Mouse (Mus musculus) kidney, adult 2 months (tissue): Measurements from ENCODE around the gene Gm8237. TPM values are rescaled to one million over a fixed set of nuclear protein-coding genes. Genes with fewer than 3 reads are reported as not detected.

ENCODE experiments used
- polyA plus RNA-seq: library from polyadenylated mRNA; depleted of rRNA; stranded (reverse); fragments of >200 nt; gene quantifications from 2 replicates; pipeline ENCODE4 v1.2.3, GENCODE M21; 2012; rRNA removed

Gm8237 gene
- polyA plus RNA-seq, 1 experiment: not detected

Other genes with a start within 250 kb of the Gm8237 start
- not detected in 2 replicates for gene Gm8265, start 247.4 kb downstream of the Gm8237 start, polyA plus RNA-seq
- not detected in 2 replicates for gene Gm9603, start 192.9 kb downstream of the Gm8237 start, polyA plus RNA-seq
- 0.04 and 0.11 TPM in 2 replicates for gene Gm3373, start 138.8 kb downstream of the Gm8237 start, polyA plus RNA-seq
- gene Gm3383, start 72.4 kb downstream of the Gm8237 start, polyA plus RNA-seq: not detected in 2 replicates
- not detected in 2 replicates for gene Gm3424, start 50.1 kb downstream of the Gm8237 start, polyA plus RNA-seq
- gene Gm3248, start 81.4 kb upstream of the Gm8237 start, polyA plus RNA-seq: 0.04 TPM in 1 of 2 replicates, not detected in the other
- not detected in 2 replicates for gene Gm3453, start 98.8 kb upstream of the Gm8237 start, polyA plus RNA-seq
- not detected in 2 replicates for gene Gm6337, start 177.9 kb upstream of the Gm8237 start, polyA plus RNA-seq
- not detected in 2 replicates for gene Gm8206, start 213.6 kb upstream of the Gm8237 start, polyA plus RNA-seq
- gene Gm3468, start 228.3 kb upstream of the Gm8237 start, polyA plus RNA-seq: 0.05 TPM in 2 replicates
- not detected in 2 replicates for gene Gm3476, start 245.4 kb upstream of the Gm8237 start, polyA plus RNA-seq